Mouse (Mus musculus) CD4-positive naive resting alpha-beta T cell, adult 57 days (primary cell): Measurements from ENCODE around the gene Kirrel3. TPM values are rescaled to one million over a fixed set of nuclear protein-coding genes. Genes with fewer than 3 reads are reported as not detected.

Experiments
- total RNA-seq: library from RNA; stranded (reverse); gene quantifications from one replicate; pipeline ENCODE4 v1.2.4, GENCODE M21; 2023

Kirrel3 gene
- total RNA-seq: not detected

DNA sequence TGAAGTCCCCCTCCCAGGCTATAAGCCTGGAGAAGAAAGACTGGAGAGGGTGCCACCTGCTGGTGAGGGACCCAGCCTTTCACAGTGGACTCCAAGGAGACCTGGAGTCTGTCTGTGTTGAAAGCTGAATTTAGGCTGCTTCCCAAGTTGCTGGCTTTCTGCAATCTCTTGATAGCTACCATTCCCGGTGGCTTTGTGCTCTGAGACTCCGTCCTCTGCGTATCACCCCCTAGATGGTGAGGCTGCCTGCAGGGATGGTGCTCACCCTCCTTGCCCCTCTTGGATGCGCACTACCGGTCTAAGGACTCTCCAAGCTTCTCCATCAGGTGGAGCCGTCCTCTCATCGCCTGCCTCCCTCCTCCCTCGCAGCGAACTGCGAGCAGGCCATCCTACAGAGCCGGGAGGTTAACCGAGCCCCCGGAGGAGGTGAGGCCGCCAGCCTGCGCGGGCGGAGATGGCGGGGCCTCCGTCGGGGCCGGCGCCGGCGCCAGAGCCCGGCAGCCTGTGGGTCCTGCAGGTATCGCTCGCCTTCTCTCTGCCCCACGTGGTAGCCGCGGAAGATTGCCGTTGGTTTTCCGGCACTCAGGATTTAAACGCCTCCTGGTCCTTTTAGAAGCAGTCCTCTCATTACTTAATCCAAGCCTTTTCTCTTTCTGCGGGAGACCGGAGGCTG is at the start of gene Kirrel3:
Kirrel3 (plus strand) TSS at position 136 of the 673 bp plus-strand sequence.

